Mouse (Mus musculus): Measurements from ENCODE around the gene Srrm1.

DNA sequence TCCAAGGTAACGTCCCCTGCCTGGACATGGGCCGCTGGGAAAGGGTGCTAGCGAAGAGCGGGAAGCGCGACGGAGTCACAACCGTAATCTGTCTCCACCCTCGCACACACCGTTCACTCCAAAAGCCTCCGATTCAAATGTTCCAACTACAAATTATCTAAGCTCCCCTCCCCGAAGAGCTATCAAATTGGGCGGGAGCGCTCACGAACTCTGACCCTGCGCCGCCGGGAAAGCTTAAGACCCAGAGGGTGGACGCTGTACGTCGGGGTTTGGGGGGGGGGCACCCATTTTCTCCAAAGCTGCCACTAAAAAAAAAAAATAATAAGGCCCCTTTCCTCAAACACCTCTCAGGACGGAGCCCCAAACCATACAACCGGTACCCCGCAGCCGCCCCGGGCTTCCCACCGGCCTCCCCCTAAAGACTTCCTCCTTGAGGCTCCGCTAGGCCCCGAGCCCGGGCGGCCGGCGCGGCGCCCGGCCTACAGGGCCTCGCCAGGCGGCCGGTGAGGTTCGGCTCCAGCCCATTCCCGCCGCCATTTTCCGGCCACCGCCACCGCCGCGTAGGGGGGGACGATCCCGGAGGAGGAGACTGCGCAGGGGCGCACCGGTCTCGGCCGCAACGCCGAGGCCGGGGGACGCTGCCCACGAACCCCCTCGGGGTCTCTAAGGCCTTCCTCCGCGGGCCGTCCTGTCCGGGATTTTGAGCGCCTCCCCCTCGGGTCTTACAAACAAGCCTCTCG lies 625 bp downstream of the Srrm1 start:
- TF ChIP-seq TCF3 (IDR thresholded peaks at IDR 0.05; ENCODE audit: insufficient read length, low read depth) (no peak), POLR2A (IDR thresholded peaks at IDR 0.05; ENCODE audit: insufficient read length, low read depth) (no peak), CEBPB (IDR thresholded peaks at IDR 0.05; ENCODE audit: insufficient read depth, poor library complexity, severe bottlenecking) (no peak), USF1 (IDR thresholded peaks at IDR 0.05; ENCODE audit: low read depth) (no peak)
